9 mouse cellular contexts compared by ENCODE assay signal in the genomic region with DNA sequence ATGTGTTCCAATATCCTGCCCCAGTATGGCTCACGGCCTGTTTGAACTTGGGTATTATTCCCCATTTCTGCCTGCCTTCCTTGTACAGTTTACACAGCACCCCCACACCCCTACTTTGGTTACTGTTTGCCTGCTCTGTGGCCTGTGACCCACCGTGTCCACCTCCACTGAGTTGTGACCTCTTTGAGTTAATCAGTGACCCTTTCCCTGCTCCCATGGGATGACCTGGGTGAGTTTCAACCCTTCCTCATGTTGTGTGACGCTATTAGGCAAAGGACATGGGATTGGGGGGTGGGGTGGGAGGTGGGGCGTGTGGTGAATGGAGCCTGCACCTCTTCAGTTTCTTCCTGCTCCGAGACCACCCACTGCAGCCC. TPM values are rescaled to one million over a fixed set of nuclear protein-coding genes. Genes with fewer than 3 reads are reported as not detected.
DNase-seq lines count a peak whose midpoint lies in the region; ATAC-seq and TF ChIP-seq lines count a peak whose summit lies in the region.
"Had no signal": no experiment of that assay in that cellular context is flagged by ENCODE, and none has a peak within 500 bp of the region (broad histone marks: within the 10 kb centered on the region; RNA-seq: fewer than 3 reads in every experiment).

No protein-coding gene starts in this region.

- H3K4me1 ChIP-seq in ES-Bruce4 (ENCODE audit: control insufficient read depth, insufficient read depth, low read length) = peaks cover 8% of the 10 kb centered on the region
- peaks cover 2% of the 10 kb centered on the region; the same call in 1 of the 2 replicates for H3K4me1 ChIP-seq in cortical plate, adult 2 months (ENCODE audit: control insufficient read depth, insufficient read depth, low read length)
- peaks cover 2 to 11% of the 10 kb centered on the region in 2 experiments; a peak in 3 of 4 replicates for H3K4me1 ChIP-seq in liver, embryonic 14.5 days (replicated peaks; ENCODE audit: control insufficient read depth in 2 of 2, insufficient read depth in 2 of 2, low read length in 1 of 2)

- no peak for TF ChIP-seq EP300 in ES-Bruce4 (IDR thresholded peaks at IDR 0.05; ENCODE audit: insufficient read depth, low read depth, low read length)
- TF ChIP-seq EP300 in liver, embryonic 14.5 days (IDR thresholded peaks at IDR 0.05; ENCODE audit: low read depth) = no peak

- ATAC-seq in liver, embryonic 14.5 days (ENCODE audit: insufficient read depth) = peak; percentile 4; the same call in 1 of the 2 replicates
- ATAC-seq: activated CD4-positive, CD25-positive, alpha-beta regulatory T cell, adult 4 months had no signal

- H3K4me2 ChIP-seq in liver, embryonic 14.5 days (ENCODE audit: low read depth) = peak overlapping the region; percentile 96

- no peak overlapping the region for H3K27ac ChIP-seq in ES-Bruce4 (ENCODE audit: insufficient read depth, low read length)
- no peak overlapping the region for H3K27ac ChIP-seq in cortical plate, adult 2 months (ENCODE audit: insufficient read depth, low read length)
- no peak overlapping the region for H3K27ac ChIP-seq in liver, embryonic 14.5 days

- peak overlapping the region; percentile 81; the same call in 1 of the 2 replicates for H3K4me3 ChIP-seq in ES-Bruce4 (ENCODE audit: low read depth, low read length)
- peak overlapping the region; percentile 54 for H3K4me3 ChIP-seq in cortical plate, adult 2 months (ENCODE audit: insufficient read depth, low read length)
- peak overlapping the region; percentile 69 to 79 for H3K4me3 ChIP-seq in liver, embryonic 14.5 days (ENCODE audit: insufficient read depth in 1 of 2, low read depth in 2 of 2, low read length in 2 of 2)

- H3K9ac ChIP-seq in ES-Bruce4 (ENCODE audit: low read depth, poor library complexity, severe bottlenecking) = peak overlapping the region; percentile 40; the same call in 1 of the 2 replicates
- H3K9ac ChIP-seq in liver, embryonic 14.5 days (replicated peaks) = no peak overlapping the region; the same call in 1 of the 2 replicates

- no peak for TF ChIP-seq CTCF in ES-Bruce4 (IDR thresholded peaks at IDR 0.05; ENCODE audit: low read depth, low read length)
- no peak for TF ChIP-seq CTCF in cortical plate, adult 2 months (IDR thresholded peaks at IDR 0.05; ENCODE audit: extremely low read depth, insufficient read depth, low read length)
- TF ChIP-seq CTCF in liver, embryonic 14.5 days (IDR thresholded peaks at IDR 0.05; ENCODE audit: low read depth) = no peak

- 62% methylated on average over 5 of the region's 5 CpGs for WGBS in liver, embryonic 14.5 days (ENCODE audit: insufficient replicate concordance)

- no peaks in the 10 kb centered on the region for H3K27me3 ChIP-seq in ES-Bruce4 (ENCODE audit: control insufficient read depth, insufficient read depth, low read length, poor library complexity, severe bottlenecking)
- no peaks in the 10 kb centered on the region for H3K27me3 ChIP-seq in liver, embryonic 14.5 days (ENCODE audit: control insufficient read depth, insufficient read depth, low read length)

- no peak for TF ChIP-seq POLR2A in ES-Bruce4 (IDR thresholded peaks at IDR 0.05; ENCODE audit: insufficient read depth, low read length)
- TF ChIP-seq POLR2A in cortical plate, adult 2 months (IDR thresholded peaks at IDR 0.05; ENCODE audit: extremely low read depth, insufficient read depth, low read length) = no peak

- DNase-seq in kidney, adult 18-20 months = peak; percentile 68
- peak in 1 of 3 experiments; percentile 40 for DNase-seq in liver, embryonic 14.5 days (ENCODE audit: low read depth in 3 of 3, low spot score in 3 of 3)
- DNase-seq in adrenal gland, postnatal 36 days = no peak
- DNase-seq in adrenal gland, adult 18-20 months (ENCODE audit: low spot score in 2 of 2) = no peak
- no peak for DNase-seq in retina, embryonic 14.5 days (ENCODE audit: low spot score)

- no peaks in the 10 kb centered on the region for H3K9me3 ChIP-seq in ES-Bruce4 (replicated peaks; ENCODE audit: control insufficient read depth, insufficient read depth, low read length, poor library complexity, severe bottlenecking)
- no peaks in the 10 kb centered on the region for H3K9me3 ChIP-seq in liver, embryonic 14.5 days (ENCODE audit: control insufficient read depth, low read length)

- H3K36me3 ChIP-seq in ES-Bruce4 (ENCODE audit: control insufficient read depth, insufficient read depth, low read length, poor library complexity, severe bottlenecking) = no peaks in the 10 kb centered on the region
- no peaks in the 10 kb centered on the region for H3K36me3 ChIP-seq in liver, embryonic 14.5 days (replicated peaks; ENCODE audit: control insufficient read depth, insufficient read depth, low read depth)

RNA-seq across cellular contexts. Expression of gene Aldh4a1, which starts 1.4 kb away (rescaled TPM):
- polyA plus RNA-seq in ES-Bruce4 (2011; ENCODE audit: insufficient read depth, insufficient read length, low read depth, missing spikeins) = 30.9 and 32.3 TPM in 2 replicates
- polyA plus RNA-seq in cortical plate, adult 2 months (2012; rRNA removed) = 20.6 and 22.8 TPM in 2 replicates
- polyA plus RNA-seq in liver, embryonic 14.5 days (2012; rRNA removed) = 31.1 and 31.6 TPM in 2 replicates
- polyA plus RNA-seq in liver, embryonic 14.5 days (2014; fragmentation: Nextera tagmentation; extraction: Ambion mirVana) = 29.9 and 37.1 TPM in 2 replicates
- 100 to 1,000 TPM in 1 of 2 experiments, 10 to 100 TPM in 1; 57.8 to 136 TPM for total RNA-seq in adrenal gland, postnatal 36 days (2021)
- 100 to 1,000 TPM in 1 of 2 experiments, 10 to 100 TPM in 1; 65.2 to 141 TPM for total RNA-seq in adrenal gland, adult 18-20 months (2021)

RNA-seq across cellular contexts. Expression of gene Gm21969, which starts 21.1 kb away (rescaled TPM):
- 0.21 TPM in 1 of 2 replicates, not detected in the other for polyA plus RNA-seq in ES-Bruce4 (2011; ENCODE audit: insufficient read depth, insufficient read length, low read depth, missing spikeins)
- polyA plus RNA-seq in cortical plate, adult 2 months (2012; rRNA removed) = not detected in 2 replicates
- polyA plus RNA-seq in liver, embryonic 14.5 days (2012; rRNA removed) = not detected in 2 replicates
- not detected in 2 replicates for polyA plus RNA-seq in liver, embryonic 14.5 days (2014; fragmentation: Nextera tagmentation; extraction: Ambion mirVana)
- not detected for total RNA-seq in adrenal gland, postnatal 36 days (2021)
- not detected for total RNA-seq in adrenal gland, adult 18-20 months (2021)
- polyA plus RNA-seq: activated CD4-positive, CD25-positive, alpha-beta regulatory T cell, adult 4 months had no signal

RNA-seq across cellular contexts. Expression of gene Tas1r2, which starts 29.2 kb away (rescaled TPM):
- polyA plus RNA-seq in ES-Bruce4 (2011; ENCODE audit: insufficient read depth, insufficient read length, low read depth, missing spikeins) = not detected in 2 replicates
- not detected in 2 replicates for polyA plus RNA-seq in cortical plate, adult 2 months (2012; rRNA removed)
- 0.01 TPM in 1 of 2 replicates, not detected in the other for polyA plus RNA-seq in liver, embryonic 14.5 days (2012; rRNA removed)
- polyA plus RNA-seq in liver, embryonic 14.5 days (2014; fragmentation: Nextera tagmentation; extraction: Ambion mirVana) = not detected in 2 replicates
- not detected for total RNA-seq in adrenal gland, postnatal 36 days (2021)
- not detected for total RNA-seq in adrenal gland, adult 18-20 months (2021)
- polyA plus RNA-seq: activated CD4-positive, CD25-positive, alpha-beta regulatory T cell, adult 4 months; spleen, adult 2 months had no signal
